Mouse (Mus musculus) liver, adult 2 months (tissue): ENCODE measurements at regions not wholly inside any gene's neighbourhood (a gene's known extent, or its start where the extent isn't known, plus 50 kb on each side); places are given as distances from the start of the nearest gene placed in this dataset.

Experiments
- CTCF ChIP-seq: fragments of 200-500 bp; IDR thresholded peaks from 2 replicates; pipeline ENCODE4 v1.5.1; 2011; ENCODE audit warnings: low read depth, low read length, control low read depth
- POLR2A ChIP-seq: fragments of 200-500 bp; IDR thresholded peaks from 2 replicates; pipeline ENCODE4 v1.6.1; 2011; ENCODE audit warnings: low read length, control low read depth; ENCODE audit not compliant: insufficient read depth; ENCODE audit errors: extremely low read depth

DNA sequence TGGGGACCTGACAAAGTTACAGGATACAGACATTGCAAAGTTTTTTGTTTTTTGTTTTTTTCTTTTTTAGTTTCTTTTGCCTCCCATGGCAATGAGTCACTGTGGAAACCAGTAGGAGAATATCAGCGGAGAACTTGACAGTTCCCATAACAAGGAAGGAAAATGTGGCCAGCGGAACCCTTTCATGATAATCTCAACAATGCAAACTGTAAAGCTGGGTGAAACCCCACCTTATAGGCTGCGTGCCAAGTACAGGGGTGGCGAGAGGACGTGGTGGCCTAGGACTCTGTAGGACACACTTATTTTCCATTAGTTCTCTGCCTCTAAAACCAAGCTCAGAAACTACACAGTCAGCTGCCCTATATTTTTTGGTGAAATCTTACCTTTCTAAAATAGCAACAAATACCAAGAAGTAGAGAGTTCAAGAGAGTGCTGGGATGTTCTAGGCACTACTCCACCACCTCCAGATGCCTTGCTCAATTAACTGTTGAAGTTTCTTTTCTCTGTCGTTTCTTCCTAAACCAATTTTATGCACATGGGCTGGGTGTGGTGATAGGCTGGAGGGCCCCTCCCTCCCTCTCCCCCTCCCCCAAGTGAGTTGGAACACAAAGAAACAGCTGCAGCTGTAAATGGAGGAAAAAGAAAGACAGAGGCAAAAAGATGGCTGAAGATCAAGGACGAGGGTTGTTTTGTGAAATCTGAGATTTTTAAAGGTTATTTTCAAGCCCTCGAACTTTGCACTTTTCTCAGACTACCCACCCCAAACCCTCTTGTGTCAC, 201.0 kb upstream of the Kbtbd8 start:
- TF ChIP-seq CTCF: no peak
- no peak for TF ChIP-seq POLR2A
